In genomic region chr15:93518941-93519835, GRCm38 (mm10) we compare ENCODE assay signal across 8 mouse cellular contexts.
DNase-seq lines count a peak whose midpoint lies in the region; ATAC-seq and TF ChIP-seq lines count a peak whose summit lies in the region.

No protein-coding gene starts in this region.

- WGBS in cerebellum, adult 2 months: under 1% methylated on average over 85 of the region's 85 CpGs
- 1% methylated on average over 85 of the region's 85 CpGs for WGBS in forebrain, postnatal 0 days

- no peaks in the 10 kb centered on the region for H3K27me3 ChIP-seq in cerebellum, adult 2 months (ENCODE audit: control insufficient read depth, insufficient read depth, low read length)
- H3K27me3 ChIP-seq in forebrain, postnatal 0 days (ENCODE audit: insufficient read depth, low read length): peaks cover 12% of the 10 kb centered on the region; the same call in 1 of the 2 replicates

- H3K9ac ChIP-seq in forebrain, postnatal 0 days: peak overlapping the region; percentile 58

- DNase-seq in Muller cell, postnatal 12 days (ENCODE audit: inconsistent ontology term): peak; percentile 85
- DNase-seq in cerebellum, adult 2 months: peak; percentile 72
- peak; percentile 72 for DNase-seq in forebrain, postnatal 0 days
- peak; percentile 95 for DNase-seq in heart, postnatal 4 days
- DNase-seq in layer of hippocampus, adult 9-11 months: peak; percentile 62
- peak; percentile 93 for DNase-seq in lung, postnatal 10 days
- peak; percentile 88 for DNase-seq in ovary, postnatal 10 days (ENCODE audit: low spot score)
- DNase-seq in thymus, postnatal 0 days (ENCODE audit: low spot score): peak; percentile 82

- peak; percentile 91 for ATAC-seq in forebrain, postnatal 0 days

- no peaks in the 10 kb centered on the region for H3K9me3 ChIP-seq in forebrain, postnatal 0 days (ENCODE audit: low read length)

- peak overlapping the region; percentile 42 for H3K4me3 ChIP-seq in cerebellum, adult 2 months (replicated peaks; ENCODE audit: insufficient read depth, low read depth, low read length)
- H3K4me3 ChIP-seq in forebrain, postnatal 0 days (ENCODE audit: low read depth, low read length): peak overlapping the region; percentile 67

- peak overlapping the region; percentile 98 for H3K4me2 ChIP-seq in forebrain, postnatal 0 days (ENCODE audit: low read depth)

- TF ChIP-seq POLR2A in cerebellum, adult 2 months (IDR thresholded peaks at IDR 0.05; ENCODE audit: borderline replicate concordance, insufficient read depth, low read length): no peak

- no peaks in the 10 kb centered on the region for H3K36me3 ChIP-seq in forebrain, postnatal 0 days (ENCODE audit: insufficient read depth)

- no peaks in the 10 kb centered on the region for H3K4me1 ChIP-seq in cerebellum, adult 2 months (ENCODE audit: control insufficient read depth, insufficient read depth, low read length)
- peaks cover 8% of the 10 kb centered on the region; the same call in 1 of the 2 replicates for H3K4me1 ChIP-seq in forebrain, postnatal 0 days (ENCODE audit: insufficient read depth)

- peak overlapping the region; percentile 24; the same call in 1 of the 2 replicates for H3K27ac ChIP-seq in cerebellum, adult 2 months (ENCODE audit: insufficient read depth, low read length)
- peak overlapping the region; percentile 47 for H3K27ac ChIP-seq in forebrain, postnatal 0 days (ENCODE audit: low read depth, low read length)

- TF ChIP-seq CTCF in cerebellum, adult 2 months (IDR thresholded peaks at IDR 0.05; ENCODE audit: borderline replicate concordance, insufficient read depth, low read depth, low read length): peak; percentile 64
- peak; percentile 84 for TF ChIP-seq CTCF in forebrain, postnatal 0 days (IDR thresholded peaks at IDR 0.05; ENCODE audit: low read depth)

Comparison
In these comparisons a context has a peak if more than half of its experiments do, and no peak if none do; other contexts are left out.
1. Peak in every context shown above with its lines: DNase-seq, ATAC-seq, H3K4me3 ChIP-seq and H3K27ac ChIP-seq.